In genomic region chr5:41708051-41708630, GRCm38 (mm10) we compare ENCODE assay signal across 8 mouse cellular contexts. TPM values are rescaled to one million over a fixed set of nuclear protein-coding genes. Genes with fewer than 3 reads are reported as not detected.
DNase-seq lines count a peak whose midpoint lies in the region; ATAC-seq and TF ChIP-seq lines count a peak whose summit lies in the region.

Gene Rab28, minus strand, starts transcription at chr5:41708157.

- peak; percentile 93 for ATAC-seq in cerebellum, adult (ENCODE audit: insufficient number of reproducible peaks, low FRiP score, low TSS enrichment)
- ATAC-seq in forebrain, embryonic 13.5 days = peak; percentile 96
- ATAC-seq in liver, postnatal 0 days = peak; percentile 97
- ATAC-seq in neural tube, embryonic 14.5 days (ENCODE audit: low read depth) = peak; percentile 97

- TF ChIP-seq POLR2A in ES-Bruce4 (IDR thresholded peaks at IDR 0.05; ENCODE audit: insufficient read depth, low read length) = no peak

- no peaks in the 10 kb centered on the region for H3K9me3 ChIP-seq in ES-Bruce4 (replicated peaks; ENCODE audit: control insufficient read depth, insufficient read depth, low read length, poor library complexity, severe bottlenecking)
- no peaks in the 10 kb centered on the region for H3K9me3 ChIP-seq in forebrain, embryonic 13.5 days (replicated peaks)
- no peaks in the 10 kb centered on the region for H3K9me3 ChIP-seq in liver, postnatal 0 days (ENCODE audit: low read length)
- no peaks in the 10 kb centered on the region for H3K9me3 ChIP-seq in neural tube, embryonic 14.5 days (ENCODE audit: control insufficient read depth, low read length)

- WGBS in forebrain, embryonic 13.5 days = under 1% methylated on average over 30 of the region's 34 CpGs
- WGBS in large intestine, adult 2 months = under 1% methylated on average over 34 of the region's 34 CpGs
- WGBS in liver, postnatal 0 days (ENCODE audit: insufficient replicate concordance) = under 1% methylated on average over 34 of the region's 34 CpGs
- WGBS in neural tube, embryonic 14.5 days = under 1% methylated on average over 34 of the region's 34 CpGs

- intact Hi-C loops in heart, postnatal 10 days (cut with DNase I) = loop anchor here (5.0 kb wide), 2 partner anchors 59 to 134 kb away; partner anchors contain the start of gene Bod1l

- H3K27ac ChIP-seq in ES-Bruce4 (ENCODE audit: insufficient read depth, low read length) = no peak within 1 kb of the TSS; the same call in 1 of the 2 replicates
- H3K27ac ChIP-seq in forebrain, embryonic 13.5 days = peak within 1 kb of the TSS; percentile 80
- peak within 1 kb of the TSS; percentile 64 for H3K27ac ChIP-seq in liver, postnatal 0 days (ENCODE audit: low read depth)
- peak within 1 kb of the TSS; percentile 83 for H3K27ac ChIP-seq in neural tube, embryonic 14.5 days (ENCODE audit: low read depth, low read length)

- H3K36me3 ChIP-seq in ES-Bruce4 (ENCODE audit: control insufficient read depth, insufficient read depth, low read length, poor library complexity, severe bottlenecking) = no peaks in the 10 kb centered on the region; the same call in 1 of the 2 replicates
- no peaks in the 10 kb centered on the region for H3K36me3 ChIP-seq in forebrain, embryonic 13.5 days (ENCODE audit: poor library complexity, severe bottlenecking)
- no peaks in the 10 kb centered on the region for H3K36me3 ChIP-seq in liver, postnatal 0 days (replicated peaks; ENCODE audit: insufficient read depth, low read length)
- H3K36me3 ChIP-seq in neural tube, embryonic 14.5 days (ENCODE audit: control insufficient read depth, insufficient read depth, low read length) = no peaks in the 10 kb centered on the region

- no peaks in the 10 kb centered on the region for H3K4me1 ChIP-seq in ES-Bruce4 (ENCODE audit: control insufficient read depth, insufficient read depth, low read length)
- peaks cover 21% of the 10 kb centered on the region for H3K4me1 ChIP-seq in forebrain, embryonic 13.5 days
- H3K4me1 ChIP-seq in liver, postnatal 0 days (ENCODE audit: insufficient read depth) = peaks cover 9% of the 10 kb centered on the region
- peaks cover 7% of the 10 kb centered on the region; the same call in 1 of the 2 replicates for H3K4me1 ChIP-seq in neural tube, embryonic 14.5 days (ENCODE audit: control insufficient read depth, insufficient read depth, low read length)

- no peak for TF ChIP-seq CTCF in ES-Bruce4 (IDR thresholded peaks at IDR 0.05; ENCODE audit: low read depth, low read length)
- no peak for TF ChIP-seq CTCF in liver, postnatal 0 days (IDR thresholded peaks at IDR 0.05; ENCODE audit: low read depth)

- H3K4me2 ChIP-seq in forebrain, embryonic 13.5 days = peak within 1 kb of the TSS; percentile 98
- peak within 1 kb of the TSS; percentile 99 for H3K4me2 ChIP-seq in liver, postnatal 0 days (ENCODE audit: low read depth, low read length)
- peak within 1 kb of the TSS; percentile 92 for H3K4me2 ChIP-seq in neural tube, embryonic 14.5 days (ENCODE audit: low read depth, low read length)

- H3K27me3 ChIP-seq in ES-Bruce4 (ENCODE audit: control insufficient read depth, insufficient read depth, low read length, poor library complexity, severe bottlenecking) = no peaks in the 10 kb centered on the region
- no peaks in the 10 kb centered on the region for H3K27me3 ChIP-seq in forebrain, embryonic 13.5 days
- H3K27me3 ChIP-seq in liver, postnatal 0 days (ENCODE audit: insufficient read depth, low read length) = no peaks in the 10 kb centered on the region
- no peaks in the 10 kb centered on the region for H3K27me3 ChIP-seq in neural tube, embryonic 14.5 days (ENCODE audit: control insufficient read depth, insufficient read depth, low read length)

- peak; percentile 96 to 98 for DNase-seq in heart, postnatal 10 days
- peak; percentile 92 for DNase-seq in large intestine, adult 2 months (ENCODE audit: low read depth, low spot score)
- DNase-seq in liver, postnatal 0 days = peak; percentile 96
- peak; percentile 98 for DNase-seq in testis, postnatal 10 days (ENCODE audit: low spot score)

- peak within 1 kb of the TSS; percentile 82 for H3K9ac ChIP-seq in ES-Bruce4 (ENCODE audit: low read depth, poor library complexity, severe bottlenecking)
- peak within 1 kb of the TSS; percentile 92 for H3K9ac ChIP-seq in forebrain, embryonic 13.5 days
- H3K9ac ChIP-seq in liver, postnatal 0 days (replicated peaks) = peak within 1 kb of the TSS; percentile 75
- peak within 1 kb of the TSS; percentile 96 for H3K9ac ChIP-seq in neural tube, embryonic 14.5 days (replicated peaks; ENCODE audit: low read depth, low read length)

- peak within 1 kb of the TSS; percentile 83 for H3K4me3 ChIP-seq in ES-Bruce4 (ENCODE audit: low read depth, low read length)
- peak within 1 kb of the TSS; percentile 89 for H3K4me3 ChIP-seq in forebrain, embryonic 13.5 days
- H3K4me3 ChIP-seq in liver, postnatal 0 days (ENCODE audit: low read depth, low read length) = peak within 1 kb of the TSS; percentile 75
- H3K4me3 ChIP-seq in neural tube, embryonic 14.5 days (ENCODE audit: low read depth, low read length) = peak within 1 kb of the TSS; percentile 97

- TF ChIP-seq EP300 in ES-Bruce4 (IDR thresholded peaks at IDR 0.05; ENCODE audit: insufficient read depth, low read depth, low read length) = no peak
- TF ChIP-seq EP300 in liver, postnatal 0 days (IDR thresholded peaks at IDR 0.05; ENCODE audit: low read depth) = peak; percentile 46; the same call in 1 of the 2 replicates

RNA-seq across cellular contexts. Expression of gene Rab28, which starts in this region (rescaled TPM):
- 14.2 and 15.5 TPM in 2 replicates for polyA plus RNA-seq in ES-Bruce4 (2011; ENCODE audit: insufficient read depth, insufficient read length, low read depth, missing spikeins)
- 84.4 and 85.7 TPM in 2 replicates for polyA plus RNA-seq in forebrain, embryonic 13.5 days (2015; fragmentation: Nextera tagmentation; extraction: Ambion mirVana)
- 10 to 100 TPM; 56.4 to 59.5 TPM for total RNA-seq in heart, postnatal 10 days (2021)
- polyA plus RNA-seq in large intestine, adult 2 months (2012; rRNA removed) = 23.8 and 28.8 TPM in 2 replicates
- polyA plus RNA-seq in liver, postnatal 0 days (2015; fragmentation: Nextera tagmentation; extraction: Ambion mirVana) = 22.5 and 25.9 TPM in 2 replicates
- polyA plus RNA-seq in neural tube, embryonic 14.5 days (2014; fragmentation: Nextera tagmentation; extraction: Ambion mirVana) = 60.7 and 65.2 TPM in 2 replicates
